Mouse (Mus musculus) adrenal gland, postnatal 36 days (tissue): ENCODE results near the gene Osbpl9. TPM values are rescaled to one million over a fixed set of nuclear protein-coding genes. Genes with fewer than 3 reads are reported as not detected.

Experiments used
- DNase-seq, 2 experiments: peaks; one replicate each; pipeline ENCODE4 v3.0.0; 2021; ENCODE audit warnings: mixed read lengths in 1 of 2
- total RNA-seq, 2 experiments: library from RNA; stranded (reverse); gene quantifications; 2 replicates each; pipeline ENCODE4 v1.2.3; 2021

The Osbpl9 gene
- total RNA-seq, 2 experiments from 2014 or later, result 121 to 164 TPM

- DNase-seq, result peak; percentile 30 to 51
Measured at GRCm38 (mm10) chr4:109106034-109106433, 96.0 kb downstream of the Osbpl9 start.

GRCm38 (mm10) chr4:109105254-109105653, 96.8 kb downstream of the Osbpl9 start:
- no peak for DNase-seq

- DNase-seq, result no peak
Measured at GRCm38 (mm10) chr4:109103145-109103883, 98.8 kb downstream of the Osbpl9 start.

GRCm38 (mm10) chr4:109102574-109102973, 99.5 kb downstream of the Osbpl9 start:
- DNase-seq, result no peak

- no peak for DNase-seq
Measured at GRCm38 (mm10) chr4:109098861-109099260, 103.2 kb downstream of the Osbpl9 start.

- DNase-seq, result no peak
Measured at GRCm38 (mm10) chr4:109094269-109094668, 107.8 kb downstream of the Osbpl9 start.

GRCm38 (mm10) chr4:109092344-109092743, 109.7 kb downstream of the Osbpl9 start:
- no peak for DNase-seq

- DNase-seq, result no peak
Measured at GRCm38 (mm10) chr4:109091241-109091777, 110.8 kb downstream of the Osbpl9 start.

GRCm38 (mm10) chr4:109089999-109090398, 112.1 kb downstream of the Osbpl9 start:
- peak; percentile 65 to 74 for DNase-seq

- peak; percentile 68 to 69 for DNase-seq
Measured at GRCm38 (mm10) chr4:109089171-109089570, 112.9 kb downstream of the Osbpl9 start.

- no peak for DNase-seq
Measured at GRCm38 (mm10) chr4:109080118-109080517, 122.0 kb downstream of the Osbpl9 start.

- DNase-seq, result no peak
Measured at GRCm38 (mm10) chr4:109079676-109080075, 122.4 kb downstream of the Osbpl9 start.

GRCm38 (mm10) chr4:109078941-109079340, 123.1 kb downstream of the Osbpl9 start:
- DNase-seq, result no peak

GRCm38 (mm10) chr4:109073296-109073695, 128.8 kb downstream of the Osbpl9 start:
- no peak for DNase-seq

GRCm38 (mm10) chr4:109072891-109073290, 129.2 kb downstream of the Osbpl9 start:
- no peak for DNase-seq

- no peak for DNase-seq
Measured at GRCm38 (mm10) chr4:109065714-109066113, 136.4 kb downstream of the Osbpl9 start.

- DNase-seq, result no peak
Measured at GRCm38 (mm10) chr4:109064941-109065340, 137.1 kb downstream of the Osbpl9 start.

GRCm38 (mm10) chr4:109059255-109059821, 142.7 kb downstream of the Osbpl9 start:
- peak in 1 of 2 experiments; percentile 22 for DNase-seq

GRCm38 (mm10) chr4:109057640-109058039, 144.4 kb downstream of the Osbpl9 start:
- DNase-seq, result no peak

- no peak for DNase-seq
Measured at GRCm38 (mm10) chr4:109056351-109056750, 145.7 kb downstream of the Osbpl9 start.

GRCm38 (mm10) chr4:109054003-109054402, 148.1 kb downstream of the Osbpl9 start:
- DNase-seq, result peak; percentile 41 to 46

- DNase-seq, result no peak
Measured at GRCm38 (mm10) chr4:109052282-109052681, 149.8 kb downstream of the Osbpl9 start.

- DNase-seq, result no peak
Measured at GRCm38 (mm10) chr4:109048258-109048657, 153.8 kb downstream of the Osbpl9 start.

- DNase-seq, result no peak
Measured at GRCm38 (mm10) chr4:109043756-109044155, 158.3 kb downstream of the Osbpl9 start.
